Mouse (Mus musculus) brain, embryonic 14.5 days (tissue): ENCODE results near the gene Dnajc1.

ENCODE experiments used
- CTCF ChIP-seq: fragments of 200-500 bp; IDR thresholded peaks from 2 replicates; pipeline ENCODE4 v1.5.1; 2012; ENCODE audit warnings: inconsistent platforms, mild to moderate bottlenecking, moderate library complexity, borderline replicate concordance; ENCODE audit not compliant: insufficient read depth, insufficient read length; ENCODE audit errors: extremely low read depth
- POLR2A ChIP-seq: fragments of 200-500 bp; IDR thresholded peaks from 2 replicates; pipeline ENCODE4 v1.6.1; 2012; ENCODE audit warnings: mild to moderate bottlenecking, inconsistent platforms, borderline replicate concordance; ENCODE audit not compliant: poor library complexity, insufficient read depth, insufficient read length, severe bottlenecking; ENCODE audit errors: extremely low read depth

DNA sequence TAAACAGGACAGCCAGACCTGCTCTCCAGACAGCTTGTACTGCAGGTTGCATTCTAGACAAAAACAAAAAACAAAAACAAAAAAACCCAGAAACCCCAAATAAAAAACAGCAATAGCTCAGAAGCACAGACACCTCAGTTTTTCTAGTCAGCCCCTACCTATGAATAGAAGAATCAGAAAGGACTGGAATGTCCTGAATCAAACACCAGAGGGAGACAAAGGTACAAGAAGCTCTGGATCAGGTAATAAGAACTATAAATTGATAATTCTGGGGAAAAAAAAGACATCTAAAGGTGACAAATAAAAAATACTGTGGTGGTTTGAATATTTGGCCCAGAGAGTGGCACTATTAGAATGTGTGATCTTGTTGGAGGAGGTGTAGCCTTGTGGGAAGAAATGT, 37.3 kb downstream of the Dnajc1 start:
- no peak for TF ChIP-seq POLR2A
- no peak for TF ChIP-seq CTCF
